Mouse (Mus musculus) small intestine, adult 2 months (tissue): ENCODE measurements around the gene Arpc3. TPM values are rescaled to one million over a fixed set of nuclear protein-coding genes. Genes with fewer than 3 reads are reported as not detected.
"Not testable (repeated sequence)": the region's sequence is repeated elsewhere in the genome, so short reads cannot be mapped to it uniquely, and the experiment has no call there.

Experiments used
- H3K27ac ChIP-seq: fragments of 200-500 bp; 2 replicates; pipeline ENCODE4 v1.5.1; 2012; ENCODE audit warnings: low read depth, low read length, control low read depth, inconsistent platforms; ENCODE audit not compliant: insufficient read depth
- H3K27me3 ChIP-seq: fragments of 200-500 bp; 2 replicates; pipeline ENCODE4 v1.6.1; 2012; ENCODE audit warnings: mild to moderate bottlenecking, moderate library complexity, low read length, inconsistent platforms; ENCODE audit not compliant: control insufficient read depth, insufficient read depth
- H3K36me3 ChIP-seq: fragments of 200-500 bp; 2 replicates; pipeline ENCODE4 v1.6.1; 2012; ENCODE audit warnings: mild to moderate bottlenecking, low read length, control low read depth, inconsistent platforms; ENCODE audit not compliant: control insufficient read depth, insufficient read depth
- H3K4me1 ChIP-seq: fragments of 200-500 bp; 2 replicates; pipeline ENCODE4 v1.6.1; 2012; ENCODE audit warnings: low read length, inconsistent platforms, mixed read lengths; ENCODE audit not compliant: control insufficient read depth, insufficient read depth, insufficient read length
- H3K4me3 ChIP-seq: fragments of 200-500 bp; 2 replicates; pipeline ENCODE4 v1.5.1; 2012; ENCODE audit warnings: low read depth, mild to moderate bottlenecking, control low read depth, inconsistent platforms, low read length, moderate library complexity
- CTCF ChIP-seq: fragments of 200-500 bp; IDR thresholded peaks from 2 replicates; pipeline ENCODE4 v1.5.1; 2012; ENCODE audit warnings: low read depth, mild to moderate bottlenecking, control low read depth, inconsistent platforms, low read length, moderate library complexity, mixed read lengths; ENCODE audit not compliant: insufficient replicate concordance, insufficient read length; ENCODE audit errors: extremely low read depth
- POLR2A ChIP-seq: fragments of 200-500 bp; IDR thresholded peaks from 2 replicates; pipeline ENCODE4 v1.6.1; 2012; ENCODE audit warnings: low read depth, mild to moderate bottlenecking, control low read depth, inconsistent platforms, low read length, moderate library complexity
- WGBS: fragments of 180-500 bp; shearing (Covaris S2); methylation state at CpG from one replicate; pipeline ENCODE4 v1.1.7; 2018; 5-methylcytosine and 5-hydroxymethylcytosine counted together
- polyA plus RNA-seq: library from polyadenylated mRNA; depleted of rRNA; stranded (reverse); fragments of >200 nt; gene quantifications from 2 replicates; pipeline ENCODE4 v1.2.3, GENCODE M21; 2012

Gene Arpc3
- polyA plus RNA-seq, 1 experiment: 105 TPM

GRCm38 (mm10) chr5:122409692-122410645 is 18.3 kb downstream of the Arpc3 start:
- H3K27me3 ChIP-seq: no peaks in the 10 kb centered on the region
- peaks cover 24% of the 10 kb centered on the region for H3K36me3 ChIP-seq
- no peak overlapping the region for H3K4me3 ChIP-seq
- H3K4me1 ChIP-seq: no peaks in the 10 kb centered on the region; the same call in 1 of the 2 replicates
- H3K27ac ChIP-seq: no peak overlapping the region
- TF ChIP-seq POLR2A (no peak), CTCF (no peak)
- WGBS: 91% methylated on average over 19 of the region's 19 CpGs

GRCm38 (mm10) chr5:122411892-122412291 is 20.2 kb downstream of the Arpc3 start:
- H3K27me3 ChIP-seq: no peaks in the 10 kb centered on the region
- H3K4me1 ChIP-seq: no peaks in the 10 kb centered on the region; the same call in 1 of the 2 replicates
- WGBS: 77% methylated on average over 5 of the region's 5 CpGs
- no peak overlapping the region for H3K27ac ChIP-seq
- no peak for TF ChIP-seq CTCF
- TF ChIP-seq POLR2A: no peak
- no peak overlapping the region for H3K4me3 ChIP-seq
- H3K36me3 ChIP-seq: peaks cover 6% of the 10 kb centered on the region

GRCm38 (mm10) chr5:122412826-122413225 is 21.1 kb downstream of the Arpc3 start:
- H3K4me3 ChIP-seq: no peak overlapping the region
- no peaks in the 10 kb centered on the region for H3K27me3 ChIP-seq
- TF ChIP-seq POLR2A (no peak), CTCF (no peak)
- no peaks in the 10 kb centered on the region; the same call in 1 of the 2 replicates for H3K4me1 ChIP-seq
- WGBS: 49% methylated on average over 6 of the region's 6 CpGs
- no peak overlapping the region for H3K27ac ChIP-seq
- peaks cover 3% of the 10 kb centered on the region for H3K36me3 ChIP-seq

GRCm38 (mm10) chr5:122414351-122414750 is 22.7 kb downstream of the Arpc3 start:
- no peak overlapping the region for H3K4me3 ChIP-seq
- no peaks in the 10 kb centered on the region for H3K27me3 ChIP-seq
- no peak overlapping the region for H3K27ac ChIP-seq
- H3K4me1 ChIP-seq: no peaks in the 10 kb centered on the region; the same call in 1 of the 2 replicates
- TF ChIP-seq POLR2A (no peak), CTCF (no peak)
- WGBS: 89% methylated on average over 5 of the region's 5 CpGs
- H3K36me3 ChIP-seq: peaks cover 3% of the 10 kb centered on the region

- Histone ChIP-seq H3K4me3 (no peak overlapping the region), H3K4me1 (no peaks in the 10 kb centered on the region), H3K27me3 (no peaks in the 10 kb centered on the region), H3K36me3 (no peaks in the 10 kb centered on the region), H3K27ac (no peak overlapping the region)
- no peak for TF ChIP-seq POLR2A
- no peak for TF ChIP-seq CTCF
- WGBS: 87% methylated on average over 12 of the region's 12 CpGs
Observed at GRCm38 (mm10) chr5:122415465-122415864, 23.8 kb downstream of the Arpc3 start.

- 21% methylated on average over 4 of the region's 4 CpGs for WGBS
- not testable (repeated sequence) for H3K27me3 ChIP-seq, H3K36me3 ChIP-seq, H3K27ac ChIP-seq, H3K4me3 ChIP-seq, H3K4me1 ChIP-seq
Observed at GRCm38 (mm10) chr5:122420676-122421075, 29.0 kb downstream of the Arpc3 start.

GRCm38 (mm10) chr5:122421271-122422068 is 29.8 kb downstream of the Arpc3 start, which contains the start of gene Anapc7:
Anapc7 (plus strand) TSS chr5:122421693.
- TF ChIP-seq CTCF (no peak), POLR2A (no peak)
- H3K4me3 ChIP-seq: peak within 1 kb of the TSS; percentile 92
- H3K36me3 ChIP-seq: no peaks in the 10 kb centered on the region
- WGBS: 4% methylated on average over 17 of the region's 17 CpGs
- H3K27me3 ChIP-seq: no peaks in the 10 kb centered on the region
- peaks cover 9% of the 10 kb centered on the region for H3K4me1 ChIP-seq
- peak within 1 kb of the TSS; percentile 59 for H3K27ac ChIP-seq
